Mouse (Mus musculus) brain, adult 2 months (tissue): Measurements from ENCODE around the gene Apoc1.
A peak's percentile ranks its signal among the peaks of the same experiment; 100 is the strongest.

Experiments
- DNase-seq: peaks from one replicate; pipeline ENCODE4 v3.0.0; 2011; ENCODE audit warnings: low read depth, low spot score

Gene Apoc1

GRCm38 (mm10) chr7:19691873-19692865 is at the start of gene Apoc1:
Gene Apoc1 (minus strand): TSS chr7:19692660.
- no peak for DNase-seq

DNA sequence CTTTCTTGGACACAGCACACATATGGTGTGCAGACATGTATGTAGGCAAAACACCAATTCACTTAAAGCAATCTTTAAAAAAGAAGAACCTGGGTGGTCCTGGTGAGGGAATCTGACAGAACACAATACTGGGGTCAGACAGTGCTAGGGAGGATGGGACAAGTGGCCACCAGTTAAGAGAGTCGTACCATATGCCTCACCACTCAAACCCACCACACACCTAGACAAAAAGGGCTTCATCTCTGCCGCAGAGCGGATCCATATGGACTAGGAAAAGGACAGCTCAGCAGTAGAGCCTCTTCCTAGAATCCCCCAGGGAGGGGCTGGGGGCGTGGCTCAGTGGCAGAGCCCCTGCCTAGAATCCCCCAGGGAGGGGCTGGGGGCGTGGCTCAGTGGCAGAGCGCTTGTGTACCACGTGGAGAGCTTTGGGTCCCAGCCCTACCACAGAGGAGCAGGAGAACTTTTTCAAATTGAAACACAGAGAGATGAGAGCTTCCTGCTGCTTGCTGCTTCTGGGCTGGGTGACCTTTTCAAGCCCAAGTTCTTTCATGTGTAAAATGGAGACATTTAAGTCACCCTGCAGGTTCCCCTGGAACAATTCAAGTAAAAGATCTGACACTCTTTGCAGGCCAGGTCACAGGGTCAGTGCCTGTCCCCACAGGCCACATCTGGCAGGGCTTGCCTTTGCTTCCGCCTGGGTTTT is 49.0 kb upstream of the Apoc1 start:
- DNase-seq, result no peak

- DNase-seq, result no peak
These were observed 47.8 kb upstream of the Apoc1 start for GRCm38 (mm10) chr7:19740269-19740668.

DNA sequence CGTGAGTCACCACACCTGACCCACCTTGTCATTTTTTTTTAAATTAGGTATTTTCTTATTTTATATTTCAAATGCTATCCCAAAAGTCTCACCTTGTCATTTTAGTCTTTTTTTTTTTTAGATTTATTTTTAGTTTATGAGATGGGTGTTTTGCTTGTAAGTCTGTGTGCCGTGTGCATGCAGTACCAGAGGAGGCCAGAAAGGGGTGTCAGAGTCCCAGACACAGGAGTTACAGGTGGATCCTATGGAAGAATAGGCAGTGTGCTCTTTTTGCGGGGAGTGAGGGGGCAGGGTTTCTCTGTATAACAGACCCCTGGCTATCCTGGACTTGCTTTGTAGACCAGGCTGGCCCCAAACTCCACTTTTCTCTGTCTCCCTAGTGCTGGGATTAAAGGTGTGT is 46.3 kb upstream of the Apoc1 start:
- DNase-seq, result no peak

DNA sequence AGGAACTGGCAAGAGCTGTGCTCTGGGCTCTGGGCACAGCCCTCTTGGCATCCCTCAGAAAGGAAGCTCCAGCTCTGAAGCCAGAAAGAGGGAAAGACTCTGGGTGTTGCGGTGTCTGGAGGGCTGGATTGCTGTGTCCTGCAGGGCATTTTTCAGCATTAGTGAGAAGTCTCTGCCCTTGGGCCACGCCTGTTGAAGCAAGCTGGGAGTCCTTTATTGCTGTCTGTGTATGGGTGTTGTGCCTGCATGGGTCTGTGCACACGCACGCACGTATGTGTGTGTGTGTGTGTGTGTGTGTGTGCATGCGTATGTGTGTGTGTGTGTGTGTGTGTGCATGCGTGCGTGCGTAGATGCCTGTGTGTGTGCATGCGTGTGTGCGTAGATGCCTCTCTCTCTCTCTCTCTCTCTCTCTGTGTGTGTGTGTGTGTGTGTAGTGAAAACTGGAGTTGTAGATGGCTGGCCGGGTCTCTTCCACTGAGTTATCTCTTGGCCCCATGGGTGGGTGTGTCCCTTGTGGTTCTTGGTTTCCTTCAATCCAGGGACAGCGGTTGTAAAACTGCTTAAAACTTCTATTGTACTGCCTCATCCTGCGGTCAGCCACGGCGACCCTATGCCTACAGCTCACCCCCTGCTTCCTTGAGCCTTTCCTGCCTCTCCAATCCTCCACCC is 44.1 kb upstream of the Apoc1 start:
- DNase-seq, result no peak

DNA sequence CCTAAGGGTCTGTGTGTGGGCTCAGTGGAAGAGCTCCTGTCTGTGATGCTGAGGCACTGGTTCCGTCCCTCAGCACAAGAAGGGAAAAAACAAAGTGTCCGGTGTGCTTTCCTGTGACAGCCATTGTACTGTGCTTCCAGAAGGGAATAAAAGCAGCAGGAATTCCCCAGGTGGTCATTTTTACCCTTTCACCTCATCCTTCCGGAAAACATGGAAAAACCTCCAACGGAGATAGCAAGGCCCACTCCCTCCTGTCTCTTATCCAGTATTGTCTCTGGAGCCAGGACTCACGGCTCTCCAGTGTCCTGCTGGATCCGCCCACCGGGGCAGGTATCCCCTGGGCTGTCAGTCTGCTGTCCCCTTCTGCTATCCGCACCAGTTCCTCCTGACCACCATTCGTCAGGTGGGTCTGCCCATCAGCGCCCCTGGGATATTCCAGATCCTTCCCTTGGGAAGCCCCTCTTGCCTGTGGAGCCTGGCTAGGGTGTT is 41.8 kb upstream of the Apoc1 start:
- no peak for DNase-seq

DNA sequence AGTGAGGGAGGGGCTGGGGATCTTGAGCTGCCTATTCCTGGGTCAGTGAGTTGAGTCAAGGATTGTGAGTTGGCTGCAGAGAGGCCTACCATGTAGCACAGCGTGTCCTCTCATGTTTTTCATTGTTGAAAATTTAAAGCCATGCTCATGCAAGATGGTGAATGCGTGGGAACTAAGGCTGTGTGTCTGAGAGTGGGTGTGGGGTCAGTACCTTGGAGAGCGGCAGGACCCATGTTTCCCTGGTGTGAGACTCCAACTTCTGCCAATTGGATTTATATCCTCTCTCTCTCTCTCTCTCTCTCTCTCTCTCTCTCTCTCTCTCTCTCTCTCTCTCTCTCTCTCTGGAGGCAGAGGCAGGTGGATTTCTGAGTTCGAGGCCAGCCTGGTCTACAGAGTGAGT is 34.1 kb upstream of the Apoc1 start:
- no peak for DNase-seq

DNA sequence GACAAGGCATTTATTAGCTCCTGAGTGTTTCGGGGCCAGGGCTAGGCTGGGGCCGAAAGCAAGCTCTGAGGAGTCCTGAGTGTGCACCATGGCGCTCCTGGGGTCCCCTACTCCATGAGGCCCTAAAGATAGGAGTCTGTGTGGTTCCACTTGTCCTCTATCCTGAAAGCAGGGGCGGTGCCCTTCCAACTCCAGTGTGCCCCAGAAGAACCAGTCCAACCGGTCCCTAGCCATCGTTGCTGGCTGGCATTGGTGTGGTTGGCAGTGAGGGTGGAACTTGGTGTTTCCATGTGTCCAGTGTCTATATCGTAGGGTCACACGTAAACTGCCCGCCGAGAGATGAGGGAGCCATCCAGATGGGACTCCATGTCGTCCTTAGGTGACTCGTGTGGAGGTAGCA is 31.7 kb upstream of the Apoc1 start:
- DNase-seq, result no peak

DNA sequence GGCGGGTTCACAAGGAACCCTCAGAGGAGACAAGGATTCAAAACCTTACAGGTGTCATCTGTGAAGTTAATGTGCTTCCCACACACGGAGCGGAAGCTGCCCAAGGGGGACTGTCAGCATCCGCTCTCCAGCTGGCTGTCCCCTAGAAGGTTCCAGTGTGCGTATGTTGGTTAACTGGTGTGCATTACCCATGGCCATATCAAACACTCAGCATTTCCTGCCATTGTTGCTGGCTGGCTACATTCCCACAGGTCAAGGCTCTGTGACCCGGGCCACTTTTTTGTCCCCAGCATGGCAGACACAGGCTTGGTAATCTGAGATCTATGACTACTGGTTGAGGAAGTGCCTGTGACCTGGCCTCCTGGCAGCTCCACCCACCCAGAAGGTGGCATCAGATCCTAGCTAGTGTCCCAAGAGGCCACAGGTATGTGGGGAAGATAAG is 30.3 kb upstream of the Apoc1 start:
- no peak for DNase-seq

DNA sequence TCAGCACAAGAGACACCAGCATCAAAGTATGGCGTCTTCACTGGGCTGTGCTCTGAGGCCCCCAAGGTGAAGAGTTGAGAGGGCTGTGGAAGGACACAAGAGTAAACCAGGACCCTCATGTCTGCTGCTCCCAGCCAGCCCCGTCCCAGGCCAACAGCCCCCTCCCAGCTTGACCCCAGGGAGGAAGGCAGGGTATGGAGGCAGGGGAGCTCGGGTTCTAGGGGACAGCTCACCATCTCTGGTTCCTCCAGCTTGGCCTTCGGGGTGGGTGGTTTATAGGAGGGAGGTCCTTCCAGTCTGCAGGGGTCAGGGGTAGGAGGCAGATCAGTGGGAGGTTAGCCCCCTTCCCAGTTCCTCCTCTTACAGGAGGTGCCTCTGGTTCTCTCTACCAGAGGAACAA is 26.7 kb upstream of the Apoc1 start:
- no peak for DNase-seq

GRCm38 (mm10) chr7:19718297-19718952 is 26.0 kb upstream of the Apoc1 start:
- no peak for DNase-seq

DNA sequence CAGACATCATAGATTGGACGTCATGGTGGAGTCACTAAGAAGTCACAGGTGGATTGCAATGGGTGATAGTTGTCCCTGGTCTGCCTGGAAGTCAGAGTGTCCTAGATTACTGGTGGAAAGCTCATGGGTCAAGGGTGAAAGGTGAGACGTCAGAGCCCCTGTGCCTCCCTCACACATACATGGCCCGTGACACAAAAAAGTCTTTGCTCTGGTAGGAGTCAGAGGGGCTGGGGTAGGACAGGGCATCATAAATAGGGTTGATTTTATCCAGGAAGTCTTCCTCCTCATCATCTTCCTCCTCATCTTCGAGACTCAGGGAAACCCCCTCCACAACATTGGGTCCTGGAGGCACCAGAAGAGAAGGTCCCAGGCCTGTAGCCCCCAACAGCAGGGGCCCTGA is 24.9 kb upstream of the Apoc1 start:
- DNase-seq, result no peak

DNA sequence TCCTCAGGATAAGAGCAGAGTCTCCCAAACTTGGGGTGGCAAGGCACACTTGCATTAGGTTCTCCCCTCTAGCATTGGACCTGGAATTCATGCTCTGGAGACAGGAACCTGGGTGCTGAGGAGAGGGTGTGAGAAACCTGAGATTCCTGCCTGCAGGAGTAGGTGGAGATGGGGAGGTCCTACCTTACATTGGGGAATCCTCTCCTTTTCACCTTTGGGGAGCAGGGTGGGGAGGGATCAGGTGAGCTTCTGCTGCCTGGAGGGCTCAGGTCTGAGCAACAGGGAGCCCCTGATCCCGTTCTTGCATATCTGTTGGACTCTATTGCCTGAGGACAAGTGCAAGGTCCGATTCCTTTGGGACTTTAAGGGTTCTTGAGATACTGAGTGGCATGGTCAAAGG is 24.4 kb upstream of the Apoc1 start:
- DNase-seq, result no peak

DNA sequence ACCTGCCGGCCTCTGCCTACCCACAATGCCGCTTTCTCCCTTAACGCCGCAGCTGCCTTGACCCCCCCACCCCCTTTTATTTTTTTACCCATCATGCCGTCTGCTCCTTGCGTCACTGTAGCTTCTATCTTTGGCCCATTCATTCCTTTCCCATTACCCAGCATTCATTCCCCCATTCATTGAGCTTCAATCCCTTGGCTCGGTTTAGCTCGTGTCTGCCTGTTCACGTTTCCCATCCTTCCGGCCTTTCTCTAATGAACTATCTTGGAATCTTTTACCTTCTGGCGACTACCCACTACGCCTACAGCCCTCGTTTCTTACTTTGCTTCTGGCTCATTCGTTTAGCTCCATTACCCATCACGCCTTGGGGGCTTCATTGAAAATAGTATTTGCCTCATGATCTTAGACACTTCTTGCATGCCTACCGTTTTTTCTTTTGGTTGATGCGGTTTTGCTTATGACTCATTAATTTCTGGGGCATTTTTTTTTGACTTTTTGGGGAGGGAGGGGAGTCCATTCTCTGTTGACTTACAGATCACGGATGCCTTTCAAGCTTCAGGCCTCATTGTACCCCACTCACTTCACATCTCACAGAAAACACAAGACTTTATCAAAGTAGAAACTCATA is 23.7 kb upstream of the Apoc1 start:
- no peak for DNase-seq

GRCm38 (mm10) chr7:19715239-19716054 is 23.0 kb upstream of the Apoc1 start, which contains the start of gene Tomm40:
Gene Tomm40 (minus strand): TSS chr7:19715438.
- peak; percentile 100 for DNase-seq

- DNase-seq, result no peak
These were observed 22.4 kb upstream of the Apoc1 start for GRCm38 (mm10) chr7:19714836-19715235.

DNA sequence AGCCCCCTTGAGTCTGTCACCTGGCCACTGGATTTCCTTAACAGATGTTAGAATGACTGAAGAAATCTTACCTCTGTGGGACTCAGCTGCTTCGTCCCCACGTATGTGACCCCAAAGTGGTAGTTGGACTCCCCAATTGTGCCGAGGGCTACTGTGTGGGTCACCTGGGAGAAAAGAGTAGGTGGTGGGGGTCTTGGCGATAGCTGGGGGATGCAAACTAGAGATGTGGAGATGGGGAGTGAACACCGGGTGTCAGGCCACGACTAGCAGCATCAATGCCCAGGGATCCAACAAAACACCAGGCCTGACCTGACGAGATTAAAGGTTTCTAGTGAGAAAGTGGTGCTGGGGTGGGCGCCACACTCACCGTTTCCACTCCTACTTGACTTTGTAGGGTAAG is 21.1 kb upstream of the Apoc1 start:
- no peak for DNase-seq

- DNase-seq, result peak; percentile 53
These were observed 20.7 kb upstream of the Apoc1 start for GRCm38 (mm10) chr7:19713196-19713595.

- peak; percentile 45 for DNase-seq
These were observed 20.0 kb upstream of the Apoc1 start for GRCm38 (mm10) chr7:19712414-19712813.

DNA sequence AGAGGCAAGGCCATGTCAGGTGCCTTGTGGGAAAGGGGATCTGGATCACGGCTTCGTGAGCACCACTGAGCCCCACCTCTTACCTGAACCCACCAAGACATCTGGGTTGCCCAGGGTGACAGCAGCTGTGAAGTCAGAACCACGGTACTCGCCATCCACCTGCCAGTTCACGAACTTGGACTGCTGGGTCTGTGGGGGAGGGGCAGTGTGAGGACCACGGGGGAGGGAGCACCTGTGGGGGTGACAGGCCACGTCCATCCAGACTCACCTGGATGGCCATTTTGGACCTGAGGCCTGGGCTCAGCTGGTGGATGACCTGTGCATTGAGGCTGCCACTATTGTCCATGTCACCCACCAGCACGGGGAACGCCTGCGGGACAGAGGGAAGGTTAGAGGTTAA is 18.2 kb upstream of the Apoc1 start:
- DNase-seq, result no peak
